Mouse (Mus musculus) intestine, embryonic 14.5 days (tissue): Measurements from ENCODE around the gene Fam172a. TPM values are rescaled to one million over a fixed set of nuclear protein-coding genes. Genes with fewer than 3 reads are reported as not detected.

Experiments
- ATAC-seq: fragments of 200-750 bp; cut with Nextera tagmentation; replicated peaks from 2 replicates; pipeline ENCODE4 v1.8.0; 2017; ENCODE audit warnings: low read depth, moderate number of reproducible peaks, moderate TSS enrichment, moderate library complexity; ENCODE audit not compliant: low FRiP score, low TSS enrichment
- DNase-seq: peaks from one replicate; pipeline ENCODE4 v3.0.0-alpha.2; 2018; ENCODE audit warnings: low spot score
- H3K27ac ChIP-seq: fragments of 300-500 bp; sonication (generic); 2 replicates; pipeline ENCODE4 v1.5.1; 2014; ENCODE audit warnings: low read depth, mild to moderate bottlenecking, control low read depth
- H3K27me3 ChIP-seq: fragments of 300-500 bp; sonication (generic); replicated peaks from 2 replicates; pipeline ENCODE4 v1.6.1; 2014; ENCODE audit warnings: low read length, control low read depth; ENCODE audit not compliant: control insufficient read depth, insufficient read depth
- H3K36me3 ChIP-seq: fragments of 300-500 bp; sonication (generic); 2 replicates; pipeline ENCODE4 v1.6.1; 2014; ENCODE audit warnings: low read length, control low read depth; ENCODE audit not compliant: control insufficient read depth, insufficient read depth
- H3K4me1 ChIP-seq: fragments of 300-500 bp; sonication (generic); replicated peaks from 2 replicates; pipeline ENCODE4 v1.6.1; 2014; ENCODE audit warnings: low read length, control low read depth, mixed read lengths; ENCODE audit not compliant: control insufficient read depth, insufficient read depth
- H3K4me2 ChIP-seq: fragments of 300-500 bp; sonication (generic); 2 replicates; pipeline ENCODE4 v1.6.1; 2014; ENCODE audit warnings: low read length
- H3K4me3 ChIP-seq: fragments of 300-500 bp; sonication (generic); 2 replicates; pipeline ENCODE4 v1.5.1; 2014; ENCODE audit warnings: low read depth, low read length, control low read depth, mixed read lengths
- H3K9ac ChIP-seq: fragments of 300-500 bp; sonication (generic); 2 replicates; pipeline ENCODE4 v1.6.1; 2014; ENCODE audit warnings: mild to moderate bottlenecking, low read length
- H3K9me3 ChIP-seq: fragments of 300-500 bp; sonication (generic); 2 replicates; pipeline ENCODE4 v1.6.1; 2016; ENCODE audit warnings: low read length, control low read depth; ENCODE audit not compliant: control insufficient read depth
- WGBS: fragments of 180-500 bp; shearing (Covaris S2); extraction: QIAGEN DNeasy Blood & Tissue Kit; methylation state at CpG from one replicate; pipeline ENCODE4 v1.1.7; 2014; 5-methylcytosine and 5-hydroxymethylcytosine counted together
- polyA plus RNA-seq: library from polyadenylated mRNA; unstranded; fragments of >200 nt; fragmentation: Nextera tagmentation; extraction: Ambion mirVana; gene quantifications from 2 replicates; pipeline ENCODE4 v1.2.1, GENCODE M21; 2014

Gene Fam172a
- polyA plus RNA-seq, 1 experiment from 2014 or later, result 23.3 TPM

DNA sequence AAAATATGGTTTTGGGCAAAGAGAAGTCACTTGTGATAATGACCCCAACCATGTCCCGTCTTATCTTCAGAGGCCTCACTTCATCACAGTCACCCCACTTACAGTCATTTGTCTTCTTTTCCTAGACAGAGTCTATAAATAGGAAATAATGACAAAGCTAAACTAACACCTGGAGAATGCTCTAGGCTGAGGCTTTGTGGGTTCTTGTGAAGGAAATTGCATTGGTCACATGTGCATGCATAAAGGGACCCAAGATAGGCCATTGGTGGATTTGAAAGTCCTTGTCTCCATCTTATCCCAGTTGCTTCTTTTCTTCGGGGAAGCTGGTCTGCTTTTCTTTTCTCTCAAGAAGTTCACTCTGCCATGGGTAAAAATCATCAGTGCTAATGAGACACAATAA, 400.5 kb downstream of the Fam172a start:
- H3K4me2 ChIP-seq, result no peak overlapping the region
- no peaks in the 10 kb centered on the region for H3K36me3 ChIP-seq
- no peak overlapping the region for H3K9ac ChIP-seq
- DNase-seq (no peak), ATAC-seq (no peak)
- H3K27ac ChIP-seq, result no peak overlapping the region
- H3K9me3 ChIP-seq, result no peaks in the 10 kb centered on the region
- H3K4me1 ChIP-seq, result no peaks in the 10 kb centered on the region
- H3K4me3 ChIP-seq, result no peak overlapping the region
- WGBS, result 73% methylated on average over 2 of the region's 2 CpGs
- no peaks in the 10 kb centered on the region for H3K27me3 ChIP-seq

GRCm38 (mm10) chr13:78104851-78105250, 403.0 kb downstream of the Fam172a start:
- WGBS, result 72% methylated on average over 3 of the region's 3 CpGs

DNA sequence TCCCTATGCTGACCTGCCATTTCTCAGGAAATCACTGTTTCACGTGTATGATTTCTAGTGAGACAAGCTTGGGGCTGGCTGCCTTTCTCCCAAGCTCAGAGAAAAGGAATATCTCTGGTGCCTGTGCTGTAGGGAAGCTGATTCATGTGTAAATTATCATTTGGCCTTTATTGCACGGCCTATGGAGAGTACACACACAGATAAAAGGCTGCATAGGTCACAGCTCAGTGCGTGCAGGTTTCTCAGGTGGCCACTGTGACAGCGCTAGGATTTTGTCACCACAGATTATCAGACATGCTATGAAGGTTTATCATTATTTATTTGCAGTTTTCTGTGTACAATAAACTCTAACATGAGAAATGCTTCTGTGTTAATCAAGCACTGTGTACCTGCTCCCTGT, 408.8 kb downstream of the Fam172a start:
- Histone ChIP-seq H3K36me3 (no peaks in the 10 kb centered on the region), H3K9me3 (no peaks in the 10 kb centered on the region), H3K4me1 (no peaks in the 10 kb centered on the region), H3K4me2 (no peak overlapping the region), H3K9ac (no peak overlapping the region), H3K27ac (no peak overlapping the region), H3K4me3 (no peak overlapping the region), H3K27me3 (no peaks in the 10 kb centered on the region)
- ATAC-seq (no peak), DNase-seq (no peak)
- 71% methylated on average over 4 of the region's 4 CpGs for WGBS

More at GRCm38 (mm10) chr13:78104851-78105250, 403.0 kb downstream of the Fam172a start:
- Histone ChIP-seq H3K27ac (no peak overlapping the region), H3K4me1 (no peaks in the 10 kb centered on the region), H3K27me3 (no peaks in the 10 kb centered on the region), H3K4me2 (no peak overlapping the region), H3K9me3 (no peaks in the 10 kb centered on the region), H3K36me3 (no peaks in the 10 kb centered on the region), H3K4me3 (no peak overlapping the region), H3K9ac (no peak overlapping the region)
- DNase-seq (no peak), ATAC-seq (no peak)

- Histone ChIP-seq H3K36me3 (no peaks in the 10 kb centered on the region), H3K27ac (no peak overlapping the region), H3K9me3 (no peaks in the 10 kb centered on the region), H3K27me3 (no peaks in the 10 kb centered on the region), H3K4me2 (no peak overlapping the region), H3K9ac (no peak overlapping the region), H3K4me3 (no peak overlapping the region), H3K4me1 (no peaks in the 10 kb centered on the region)
- WGBS, result 90% methylated on average over 4 of the region's 4 CpGs
- no peak for ATAC-seq
- no peak for DNase-seq
These were observed 412.1 kb downstream of the Fam172a start for GRCm38 (mm10) chr13:78113978-78114377.

GRCm38 (mm10) chr13:78118715-78119114, 416.9 kb downstream of the Fam172a start:
- 80% methylated on average over 1 of the region's 1 CpGs for WGBS
- no peak overlapping the region for H3K27ac ChIP-seq
- no peaks in the 10 kb centered on the region for H3K9me3 ChIP-seq
- DNase-seq (no peak), ATAC-seq (no peak)
- no peak overlapping the region for H3K9ac ChIP-seq
- no peaks in the 10 kb centered on the region for H3K27me3 ChIP-seq
- no peak overlapping the region for H3K4me2 ChIP-seq
- H3K4me3 ChIP-seq, result no peak overlapping the region
- H3K36me3 ChIP-seq, result no peaks in the 10 kb centered on the region
- no peaks in the 10 kb centered on the region for H3K4me1 ChIP-seq

DNA sequence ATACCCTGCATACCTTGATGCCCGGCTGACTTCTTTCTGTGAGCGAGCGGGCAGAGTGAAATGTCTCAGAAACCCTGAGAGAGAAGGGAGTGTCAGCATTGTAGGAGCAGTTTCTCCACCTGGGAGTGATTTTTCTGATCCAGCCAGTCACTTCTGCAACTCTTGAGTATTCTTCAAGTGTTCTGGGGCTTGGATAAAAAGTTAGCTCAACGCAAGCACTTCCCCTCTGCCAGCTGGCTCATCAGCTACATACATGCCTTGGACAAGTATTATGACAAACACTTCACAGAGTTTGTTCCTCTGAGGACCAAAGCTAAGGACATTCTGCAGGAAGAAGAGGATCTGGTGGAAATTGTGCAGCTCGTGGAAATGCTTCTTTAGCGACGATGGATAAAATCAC, 420.2 kb downstream of the Fam172a start:
- Histone ChIP-seq H3K9me3 (no peaks in the 10 kb centered on the region), H3K4me3 (no peak overlapping the region), H3K9ac (no peak overlapping the region), H3K4me2 (no peak overlapping the region), H3K36me3 (no peaks in the 10 kb centered on the region), H3K4me1 (no peaks in the 10 kb centered on the region), H3K27ac (no peak overlapping the region), H3K27me3 (no peaks in the 10 kb centered on the region)
- ATAC-seq, result no peak
- no peak for DNase-seq
- WGBS, result 95% methylated on average over 7 of the region's 7 CpGs

GRCm38 (mm10) chr13:78123911-78124426, 422.1 kb downstream of the Fam172a start:
- 90% methylated on average over 4 of the region's 4 CpGs for WGBS
- Histone ChIP-seq H3K27me3 (no peaks in the 10 kb centered on the region), H3K36me3 (no peaks in the 10 kb centered on the region), H3K9ac (no peak overlapping the region), H3K4me1 (no peaks in the 10 kb centered on the region), H3K9me3 (no peaks in the 10 kb centered on the region), H3K4me3 (no peak overlapping the region), H3K27ac (no peak overlapping the region), H3K4me2 (no peak overlapping the region)
- ATAC-seq (no peak), DNase-seq (no peak)

GRCm38 (mm10) chr13:78157465-78157864, 455.6 kb downstream of the Fam172a start:
- ATAC-seq (no peak), DNase-seq (no peak)
- H3K4me2 ChIP-seq, result no peak overlapping the region
- no peaks in the 10 kb centered on the region for H3K4me1 ChIP-seq
- no peaks in the 10 kb centered on the region for H3K9me3 ChIP-seq
- WGBS, result 84% methylated on average over 5 of the region's 5 CpGs
- H3K36me3 ChIP-seq, result no peaks in the 10 kb centered on the region
- H3K27me3 ChIP-seq, result 0 out of 2 replicates have a peak, but pooled peaks cover 12% of the 10 kb centered on the region
- no peak overlapping the region for H3K4me3 ChIP-seq
- no peak overlapping the region for H3K9ac ChIP-seq
- no peak overlapping the region for H3K27ac ChIP-seq

DNA sequence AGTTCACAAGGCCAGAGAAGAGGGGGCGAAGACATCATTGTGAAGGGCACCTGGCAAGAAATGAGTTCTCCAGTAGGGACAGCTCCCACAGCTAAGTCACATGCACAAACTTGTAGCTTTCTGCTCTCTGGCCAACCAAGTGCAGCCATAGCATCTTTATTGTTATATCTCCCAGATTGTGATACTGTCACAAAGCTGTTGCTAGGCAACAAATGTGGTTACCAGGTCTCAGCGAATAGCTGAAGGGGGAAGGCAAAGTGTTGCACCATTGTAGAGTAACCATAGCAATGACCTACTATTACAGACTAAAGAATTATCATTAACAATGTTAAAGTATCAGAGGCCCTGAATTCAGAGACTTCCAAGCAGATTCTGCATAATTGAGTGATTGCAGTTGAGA, 460.3 kb downstream of the Fam172a start:
- Histone ChIP-seq H3K4me1 (no peaks in the 10 kb centered on the region; the same call in 1 of the 2 replicates), H3K4me3 (no peak overlapping the region), H3K27me3 (peaks cover 43% of the 10 kb centered on the region), H3K9ac (no peak overlapping the region), H3K9me3 (no peaks in the 10 kb centered on the region), H3K27ac (no peak overlapping the region), H3K4me2 (no peak overlapping the region), H3K36me3 (no peaks in the 10 kb centered on the region)
- WGBS, result 59% methylated on average over 2 of the region's 2 CpGs
- no peak for ATAC-seq
- no peak for DNase-seq
